Mouse (Mus musculus) hindbrain, embryonic 16.5 days (tissue): ENCODE results near the gene Pmm2. TPM values are rescaled to one million over a fixed set of nuclear protein-coding genes. Genes with fewer than 3 reads are reported as not detected.

Experiments used
- microRNA-seq: library from miRNA; unstranded; fragments of <30 nt; microRNA quantifications from one replicate; pipeline ENCODE4, GENCODE M21; 2017
- polyA plus RNA-seq: library from polyadenylated mRNA; unstranded; fragments of >200 nt; fragmentation: Nextera tagmentation; extraction: Ambion mirVana; gene quantifications from 2 replicates; pipeline ENCODE4 v1.2.1, GENCODE M21; 2015

Gene Pmm2
- polyA plus RNA-seq, 1 experiment from 2014 or later: 33.1 TPM

Small RNAs within 50 kb of the gene (microRNA-seq; reads per million reads assigned to microRNA genes)
- gene Gm22137: not detected

Other genes starting within 250 kb of the Pmm2 start
- gene Tmem114, start 212.5 kb upstream of the Pmm2 start, polyA plus RNA-seq: 1.2 and 1.6 TPM in 2 replicates
- 53.7 and 58.4 TPM in 2 replicates for gene Mettl22, start 166.9 kb upstream of the Pmm2 start, polyA plus RNA-seq
- 95.2 and 106 TPM in 2 replicates for gene Abat, start 124.2 kb upstream of the Pmm2 start, polyA plus RNA-seq
- 22.5 and 23.1 TPM in 2 replicates for gene Tmem186, start within 50 bp of the Pmm2 start, polyA plus RNA-seq
- 148 and 167 TPM in 2 replicates for gene Carhsp1, start 34.5 kb downstream of the Pmm2 start, polyA plus RNA-seq
- gene Gm5767, start 43.1 kb downstream of the Pmm2 start, polyA plus RNA-seq: not detected in 2 replicates
- gene Usp7, start 154.6 kb downstream of the Pmm2 start, polyA plus RNA-seq: 23.9 and 25.5 TPM in 2 replicates
- gene 1810013L24Rik, start 192.4 kb downstream of the Pmm2 start, polyA plus RNA-seq: 23.8 and 24.5 TPM in 2 replicates